Mouse (Mus musculus) E14TG2a.4 (cell line): ENCODE measurements at regions not wholly inside any gene's neighbourhood (a gene's known extent, or its start where the extent isn't known, plus 50 kb on each side); places are given as distances from the start of the nearest gene placed in this dataset.
A peak's percentile ranks its signal among the peaks of the same experiment; 100 is the strongest.

ENCODE experiments used
- H3K27me3 ChIP-seq: 2 replicates; pipeline ENCODE4 v1.6.1; 2014; ENCODE audit warnings: low read length, control low read depth; ENCODE audit not compliant: insufficient read depth
- H3K36me3 ChIP-seq: 2 replicates; pipeline ENCODE4 v1.6.1; 2014; ENCODE audit warnings: low read length, control low read depth; ENCODE audit not compliant: insufficient read depth
- H3K4me1 ChIP-seq: replicated peaks from 2 replicates; pipeline ENCODE4 v1.6.1; 2014; ENCODE audit warnings: low read depth, low read length, control low read depth
- H3K4me3 ChIP-seq: replicated peaks from 2 replicates; pipeline ENCODE4 v1.5.1; 2014; ENCODE audit warnings: mild to moderate bottlenecking, low read length
- H3K9me3 ChIP-seq: 2 replicates; pipeline ENCODE4 v1.6.1; 2014; ENCODE audit warnings: low read length, control low read depth
- CTCF ChIP-seq: conservative IDR thresholded peaks from 2 replicates; pipeline ENCODE4 v1.5.1; 2014; ENCODE audit warnings: low read length
- NANOG ChIP-seq: IDR thresholded peaks from 2 replicates; pipeline ENCODE4 v1.6.1; 2014; ENCODE audit warnings: borderline replicate concordance, low read length, mixed read lengths
- POU5F1 ChIP-seq: IDR thresholded peaks from 2 replicates; pipeline ENCODE4 v1.6.1; 2014; ENCODE audit warnings: low read length, borderline replicate concordance

DNA sequence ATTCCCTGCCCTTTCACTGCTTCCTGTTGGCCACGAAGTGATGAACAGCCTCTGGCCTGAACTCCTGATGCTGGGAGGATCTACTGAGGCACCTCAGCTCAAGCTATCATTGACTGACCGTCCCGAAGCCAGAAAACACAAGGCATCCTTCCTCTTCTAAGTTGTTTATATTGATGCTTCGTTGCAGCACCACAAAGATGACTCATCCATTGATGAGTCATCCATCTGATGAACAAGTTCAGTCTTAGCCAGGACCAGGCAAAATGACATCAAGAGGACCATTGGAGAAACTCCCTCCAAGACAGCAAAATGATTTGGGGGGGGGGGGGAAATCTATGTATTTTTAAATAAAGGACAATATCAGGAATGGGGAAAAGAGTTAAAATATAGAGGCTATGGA lies 144.5 kb downstream of the Rab28 start:
- H3K4me3 ChIP-seq, result no peak overlapping the region
- H3K9me3 ChIP-seq, result peaks cover 8% of the 10 kb centered on the region
- H3K36me3 ChIP-seq, result no peaks in the 10 kb centered on the region
- TF ChIP-seq CTCF (no peak), NANOG (no peak), POU5F1 (no peak)
- H3K4me1 ChIP-seq, result no peaks in the 10 kb centered on the region
- no peaks in the 10 kb centered on the region for H3K27me3 ChIP-seq

DNA sequence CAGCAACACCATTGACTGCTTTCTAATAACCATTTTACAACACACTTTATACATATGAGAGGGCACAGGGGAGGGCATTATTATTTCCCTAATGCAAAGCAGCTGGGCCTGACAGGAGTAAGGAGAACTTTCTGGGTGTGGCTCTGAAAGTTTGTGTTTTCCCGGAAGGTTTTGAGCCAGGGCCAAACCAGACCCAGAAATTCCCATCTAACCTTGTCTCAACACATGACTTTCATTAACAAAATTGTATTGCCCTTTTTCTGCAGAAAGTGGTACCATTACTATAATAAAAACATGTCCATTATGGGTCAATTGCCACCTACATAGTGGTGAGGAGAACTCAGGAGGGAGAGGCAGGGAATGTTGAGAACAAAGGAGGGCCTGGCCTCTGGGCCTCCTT lies 145.7 kb downstream of the Rab28 start:
- TF ChIP-seq POU5F1, result no peak
- TF ChIP-seq NANOG, result no peak
- TF ChIP-seq CTCF, result no peak
- Histone ChIP-seq H3K36me3 (no peaks in the 10 kb centered on the region), H3K9me3 (peaks cover 11% of the 10 kb centered on the region), H3K27me3 (no peaks in the 10 kb centered on the region), H3K4me1 (no peaks in the 10 kb centered on the region), H3K4me3 (no peak overlapping the region)

DNA sequence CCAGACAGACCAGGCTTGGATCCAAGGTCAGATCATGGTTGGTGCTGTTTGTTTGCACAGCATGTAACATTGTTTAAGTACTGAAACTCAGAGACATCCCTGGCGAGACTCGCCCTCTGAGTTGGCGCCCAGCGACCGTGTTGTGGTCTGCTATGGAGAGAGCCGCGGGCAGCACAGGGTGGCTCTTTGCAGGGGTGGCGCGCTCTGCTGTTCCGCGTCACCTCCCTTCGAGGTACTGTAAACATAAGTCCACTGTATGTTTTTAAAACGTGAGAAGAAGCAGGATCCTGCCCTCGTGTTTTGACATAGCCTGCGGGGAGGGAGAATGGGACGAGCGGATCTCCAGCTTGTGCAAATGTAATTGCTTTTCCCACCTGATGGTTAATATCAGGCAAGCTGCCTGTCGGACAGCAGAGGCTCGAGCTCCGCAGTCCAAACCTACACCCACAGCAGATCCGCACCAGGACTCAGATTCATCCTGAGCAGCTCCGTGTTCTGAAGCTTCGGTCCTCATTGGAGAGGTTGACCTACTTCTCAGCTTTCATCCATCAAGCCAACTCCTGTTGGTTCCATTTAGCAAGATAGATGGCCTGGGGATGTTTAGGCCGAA lies 151.2 kb downstream of the Rab28 start:
- Histone ChIP-seq H3K4me3 (peak overlapping the region; percentile 57), H3K27me3 (no peaks in the 10 kb centered on the region), H3K9me3 (peaks cover 6% of the 10 kb centered on the region; the same call in 1 of the 2 replicates), H3K4me1 (no peaks in the 10 kb centered on the region; the same call in 1 of the 2 replicates), H3K36me3 (no peaks in the 10 kb centered on the region)
- TF ChIP-seq POU5F1 (no peak), CTCF (no peak), NANOG (no peak)

DNA sequence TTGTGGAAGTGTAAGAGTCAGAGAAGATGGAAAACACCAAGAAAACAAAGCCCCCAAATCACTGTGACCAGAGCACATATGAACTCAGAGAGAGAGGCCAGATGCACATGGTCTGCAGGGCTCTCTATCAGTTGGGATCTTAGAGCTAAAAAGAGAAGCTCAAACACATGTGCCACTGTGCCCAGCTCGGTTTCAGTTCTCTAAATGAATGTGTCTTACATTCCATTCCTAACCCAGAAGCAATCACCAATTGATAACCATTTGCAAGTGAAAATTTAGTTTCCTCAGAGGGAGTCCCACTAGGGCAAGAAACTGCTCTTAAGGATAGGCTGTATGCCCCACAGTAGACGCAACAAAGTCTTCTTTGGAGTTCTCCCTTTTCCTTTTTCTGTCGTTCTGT lies 153.6 kb downstream of the Rab28 start:
- H3K27me3 ChIP-seq, result no peaks in the 10 kb centered on the region
- H3K9me3 ChIP-seq, result peaks cover 6% of the 10 kb centered on the region; the same call in 1 of the 2 replicates
- H3K4me1 ChIP-seq, result no peaks in the 10 kb centered on the region; the same call in 1 of the 2 replicates
- H3K4me3 ChIP-seq, result no peak overlapping the region
- TF ChIP-seq CTCF, result no peak
- no peak for TF ChIP-seq POU5F1
- no peaks in the 10 kb centered on the region for H3K36me3 ChIP-seq

DNA sequence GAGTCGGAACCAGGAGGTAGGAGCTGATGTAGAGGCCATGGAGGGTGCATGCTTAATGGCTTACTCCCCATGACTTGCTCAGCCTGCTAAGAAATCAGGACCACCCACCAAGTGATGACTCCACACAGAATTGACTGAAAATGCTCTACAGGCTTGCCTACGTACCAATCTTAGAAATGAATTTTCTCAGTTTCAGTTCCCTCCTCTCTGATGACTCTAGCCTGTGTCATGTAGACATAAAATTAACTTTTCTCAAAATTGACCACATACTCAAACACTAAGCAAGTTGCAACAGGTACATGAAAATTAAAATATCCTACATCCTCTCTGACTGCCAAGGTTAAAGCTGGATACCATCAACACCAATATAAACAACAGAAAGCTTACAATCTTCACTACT lies 157.9 kb downstream of the Rab28 start:
- TF ChIP-seq NANOG (no peak), POU5F1 (no peak), CTCF (no peak)
- no peaks in the 10 kb centered on the region for H3K36me3 ChIP-seq
- no peaks in the 10 kb centered on the region for H3K27me3 ChIP-seq
- no peaks in the 10 kb centered on the region for H3K9me3 ChIP-seq
- H3K4me1 ChIP-seq, result no peaks in the 10 kb centered on the region
- no peak overlapping the region for H3K4me3 ChIP-seq

DNA sequence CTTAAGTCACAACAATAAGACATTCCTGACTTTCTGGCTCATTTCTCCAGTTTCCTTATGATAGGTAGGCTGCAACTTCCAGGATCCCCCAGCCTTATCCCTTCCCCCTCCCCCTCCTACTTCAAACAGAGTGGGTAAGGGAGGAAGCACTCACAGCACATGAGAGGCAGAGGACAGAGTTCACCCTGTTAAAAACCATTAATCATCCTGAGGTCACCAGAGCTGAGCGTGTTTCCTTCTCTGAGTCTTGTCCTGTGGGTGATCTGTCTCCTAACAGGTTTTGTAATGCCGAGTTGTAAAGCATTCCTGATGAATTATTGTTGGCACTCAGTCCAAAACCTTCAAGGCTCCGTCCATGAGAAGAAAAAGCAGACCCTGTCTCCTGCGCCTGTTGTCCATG lies 161.0 kb downstream of the Rab28 start:
- no peaks in the 10 kb centered on the region for H3K36me3 ChIP-seq
- H3K4me3 ChIP-seq, result no peak overlapping the region
- H3K9me3 ChIP-seq, result no peaks in the 10 kb centered on the region
- H3K27me3 ChIP-seq, result no peaks in the 10 kb centered on the region
- TF ChIP-seq CTCF, result no peak
- no peak for TF ChIP-seq POU5F1
- TF ChIP-seq NANOG, result no peak
- no peaks in the 10 kb centered on the region for H3K4me1 ChIP-seq

DNA sequence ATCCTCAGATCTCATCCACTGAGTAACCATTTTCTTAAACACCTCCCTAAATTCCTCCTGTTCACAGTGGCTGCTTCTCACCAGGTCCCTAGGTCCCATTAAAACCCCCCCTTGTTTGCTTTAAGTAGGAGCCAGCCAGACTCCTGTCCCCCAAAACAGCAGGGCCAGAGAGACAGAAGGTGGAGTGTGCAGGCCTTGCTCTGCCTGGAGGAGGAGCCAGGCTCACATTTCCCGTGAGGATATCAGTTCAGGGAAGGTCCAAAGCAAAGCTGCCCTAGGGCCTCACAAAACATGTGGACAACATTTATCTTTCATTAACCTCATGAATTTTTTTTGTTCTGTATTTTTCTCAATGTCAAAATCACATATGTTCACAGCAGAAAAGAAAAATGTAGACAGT lies 167.2 kb downstream of the Rab28 start:
- no peaks in the 10 kb centered on the region for H3K4me1 ChIP-seq
- TF ChIP-seq POU5F1, result no peak
- TF ChIP-seq NANOG, result no peak
- TF ChIP-seq CTCF, result no peak
- no peak overlapping the region for H3K4me3 ChIP-seq
- H3K9me3 ChIP-seq, result no peaks in the 10 kb centered on the region
- no peaks in the 10 kb centered on the region for H3K27me3 ChIP-seq
- H3K36me3 ChIP-seq, result no peaks in the 10 kb centered on the region

DNA sequence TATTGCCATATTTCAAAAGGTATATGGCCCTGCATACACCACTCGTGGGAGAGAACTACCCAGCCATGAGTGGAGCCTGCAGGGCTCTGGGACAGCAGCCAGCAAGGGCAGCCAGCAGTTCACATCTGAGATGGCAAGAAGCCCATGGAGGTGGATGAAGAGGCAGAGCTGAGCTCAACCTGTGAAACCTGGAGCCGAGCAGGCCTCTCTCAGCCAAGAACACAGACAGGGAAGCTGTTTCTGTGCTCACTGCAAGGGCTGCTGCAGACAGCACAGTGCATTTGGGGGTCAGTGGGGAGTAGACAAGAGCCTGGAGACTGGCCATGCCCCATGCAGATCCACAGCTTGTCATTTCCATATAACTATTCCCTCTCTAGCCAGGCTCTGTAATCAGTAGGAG lies 173.4 kb downstream of the Rab28 start:
- Histone ChIP-seq H3K27me3 (no peaks in the 10 kb centered on the region), H3K36me3 (no peaks in the 10 kb centered on the region), H3K4me1 (no peaks in the 10 kb centered on the region), H3K4me3 (no peak overlapping the region), H3K9me3 (no peaks in the 10 kb centered on the region)
- TF ChIP-seq CTCF (no peak), POU5F1 (no peak), NANOG (no peak)
